Mouse (Mus musculus): ENCODE measurements around the gene Pigt.

Pigt gene

DNA sequence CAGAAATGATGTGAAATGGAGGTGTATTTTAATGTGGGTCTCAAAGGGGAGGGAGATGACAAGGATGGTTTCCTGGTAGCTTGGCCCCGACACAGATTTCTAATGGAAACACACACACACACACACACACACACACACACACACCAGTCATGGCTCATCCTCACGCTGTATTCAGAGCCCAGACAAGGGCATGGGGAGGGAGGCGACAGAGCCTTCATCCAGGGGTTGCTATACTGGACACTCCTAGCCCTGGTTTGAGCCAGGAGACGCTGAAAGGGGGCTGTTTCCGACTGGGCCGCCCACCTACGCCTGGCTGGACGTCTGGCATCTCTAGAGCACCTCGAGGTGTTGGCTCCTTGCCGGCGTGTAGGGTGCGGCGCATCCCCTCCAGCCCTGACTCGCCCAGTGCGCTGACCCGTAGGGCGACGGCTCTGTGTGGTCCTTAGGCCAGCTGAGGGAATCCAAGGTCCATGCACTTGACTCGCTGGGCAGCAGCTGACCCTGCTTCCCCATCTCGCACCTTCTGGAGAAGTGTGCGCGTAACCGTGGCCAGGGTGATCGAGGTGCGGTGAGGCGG lies 11.6 kb upstream of the Pigt start, which contains the start of gene Dbndd2:
Dbndd2 (plus strand) TSS at position 426 of the 577 bp plus-strand sequence.
- intact Hi-C loops (cut with DNase I), result no loop called here

GRCm38 (mm10) chr2:164486258-164487114 lies 10.8 kb upstream of the Pigt start:
- intact Hi-C loops (cut with DNase I), result no loop called here

- intact Hi-C loops (cut with DNase I), result no loop called here
Measured at GRCm38 (mm10) chr2:164487115-164487527, 10.2 kb upstream of the Pigt start.

- intact Hi-C loops (cut with DNase I), result no loop called here
Measured at GRCm38 (mm10) chr2:164487812-164488211, 9.5 kb upstream of the Pigt start.

- intact Hi-C loops (cut with DNase I), result no loop called here
Measured at GRCm38 (mm10) chr2:164494126-164494525, 3.2 kb upstream of the Pigt start.

- intact Hi-C loops (cut with DNase I), result no loop called here
Measured at GRCm38 (mm10) chr2:164496331-164496730, 989 bp upstream of the Pigt start.

GRCm38 (mm10) chr2:164497691-164498268 lies 460 bp downstream of the Pigt start:
- intact Hi-C loops (cut with DNase I), result no loop called here

DNA sequence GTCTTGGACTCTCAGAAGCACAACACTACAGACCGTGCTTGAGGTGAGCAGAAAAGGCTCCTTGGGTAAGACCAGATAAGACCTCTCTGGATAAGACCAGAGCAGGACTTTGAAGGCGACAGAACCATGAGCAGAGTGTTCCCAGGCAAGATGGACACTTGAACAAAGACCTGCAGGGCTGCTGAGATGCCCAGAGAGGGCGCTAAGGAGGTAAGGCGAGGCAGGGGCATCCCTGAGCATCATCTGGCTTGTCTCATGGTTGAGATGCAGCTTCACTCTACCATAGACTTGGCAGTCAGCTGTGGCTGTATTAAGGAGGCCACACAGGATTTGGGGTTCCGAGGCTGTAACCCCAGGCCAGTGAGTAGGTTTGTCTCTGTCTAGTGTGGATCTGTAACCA lies 2.0 kb downstream of the Pigt start:
- intact Hi-C loops (cut with DNase I), result no loop called here

GRCm38 (mm10) chr2:164500511-164500910 lies 3.2 kb downstream of the Pigt start:
- intact Hi-C loops (cut with DNase I), result no loop called here

GRCm38 (mm10) chr2:164504919-164505318 lies 7.6 kb downstream of the Pigt start:
- intact Hi-C loops (cut with DNase I), result no loop called here

- intact Hi-C loops (cut with DNase I), result no loop called here
Measured at GRCm38 (mm10) chr2:164505619-164506347, 8.5 kb downstream of the Pigt start.

DNA sequence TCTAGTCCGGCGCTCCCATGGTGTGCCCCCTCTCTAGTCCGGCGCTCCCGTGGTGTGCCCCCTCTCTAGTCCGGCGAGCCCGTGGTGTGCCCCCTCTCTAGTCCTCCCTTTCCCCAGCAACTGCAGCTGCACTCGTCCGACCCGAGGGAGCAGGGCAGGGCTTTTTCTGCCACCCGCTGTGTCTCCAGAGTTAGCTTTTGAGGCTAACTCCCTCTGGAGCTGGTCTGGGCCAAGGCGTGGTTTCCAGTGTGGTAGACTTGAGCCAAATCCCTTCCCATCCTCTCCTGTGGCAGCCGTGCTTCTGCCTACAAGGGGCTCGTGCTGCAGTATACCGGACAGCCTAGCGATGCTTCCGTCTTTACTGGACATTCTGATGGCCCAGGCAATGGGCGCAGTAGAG lies 10.5 kb downstream of the Pigt start:
- intact Hi-C loops (cut with DNase I), result no loop called here

DNA sequence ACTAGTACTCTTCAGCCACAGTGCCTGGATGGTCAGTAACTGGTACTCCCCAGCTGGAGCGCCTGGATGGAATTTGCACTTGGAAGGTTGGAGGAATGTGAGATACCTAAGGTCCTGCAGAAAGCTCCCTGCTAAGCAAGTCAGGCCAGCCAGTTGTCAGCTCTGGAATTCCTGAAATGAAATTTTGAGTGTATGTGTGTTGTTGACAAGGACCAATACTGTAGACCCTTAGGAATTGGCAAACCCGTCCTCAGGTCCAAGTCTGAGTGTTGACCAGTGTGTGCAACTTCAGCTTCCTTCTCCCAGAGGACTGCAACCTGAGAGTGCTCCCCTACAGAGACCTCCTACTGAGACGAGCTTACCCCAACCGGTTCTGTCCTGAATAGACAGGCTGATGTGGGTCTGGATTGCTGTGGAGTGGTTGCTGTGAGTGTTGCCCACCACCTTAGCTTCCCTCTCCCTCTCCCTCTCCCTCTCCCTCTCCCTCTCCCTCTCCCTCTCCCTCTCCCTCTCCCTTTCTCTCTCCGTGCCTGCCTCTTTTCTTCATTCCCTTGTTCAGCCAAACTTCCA lies 13.4 kb downstream of the Pigt start:
- intact Hi-C loops (cut with DNase I), result no loop called here

DNA sequence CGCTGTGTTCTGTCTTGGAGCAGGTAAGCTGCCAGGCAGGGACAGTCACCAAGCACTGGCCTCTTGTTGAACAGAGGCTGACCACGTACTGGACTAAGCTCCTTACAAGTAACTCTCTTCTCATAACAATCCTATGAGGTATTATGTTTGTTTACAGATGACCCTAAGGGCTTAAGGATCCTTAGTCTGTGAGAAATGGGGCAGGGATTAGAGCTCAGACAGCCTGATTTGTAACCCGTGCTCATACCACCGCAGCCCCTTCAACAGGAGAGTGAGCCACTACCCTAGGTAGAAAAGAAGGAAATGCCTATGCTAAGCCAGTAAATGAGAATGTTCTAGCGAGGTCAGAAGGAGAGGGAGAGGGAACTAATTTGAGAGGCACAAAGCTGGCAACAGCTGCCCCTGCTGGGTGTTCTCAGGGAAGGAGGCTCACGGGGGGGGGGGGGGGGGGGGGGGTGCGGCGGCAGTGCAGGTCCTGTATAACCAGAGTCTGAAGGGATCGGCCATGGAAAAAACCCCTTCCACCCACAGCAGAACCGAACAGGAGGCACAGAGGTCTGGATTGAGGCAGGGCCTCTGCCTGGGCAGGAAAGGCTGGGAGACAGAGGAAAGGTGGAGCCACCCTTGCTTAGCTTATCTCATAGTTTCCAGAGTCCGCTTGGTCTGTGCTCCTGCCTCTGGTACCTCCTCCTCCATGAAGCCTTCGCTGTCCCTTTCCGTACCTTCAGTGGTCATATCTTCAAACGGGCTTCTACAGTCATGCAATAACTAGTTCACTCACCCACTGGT lies 15.0 kb downstream of the Pigt start:
- intact Hi-C loops (cut with DNase I), result no loop called here

DNA sequence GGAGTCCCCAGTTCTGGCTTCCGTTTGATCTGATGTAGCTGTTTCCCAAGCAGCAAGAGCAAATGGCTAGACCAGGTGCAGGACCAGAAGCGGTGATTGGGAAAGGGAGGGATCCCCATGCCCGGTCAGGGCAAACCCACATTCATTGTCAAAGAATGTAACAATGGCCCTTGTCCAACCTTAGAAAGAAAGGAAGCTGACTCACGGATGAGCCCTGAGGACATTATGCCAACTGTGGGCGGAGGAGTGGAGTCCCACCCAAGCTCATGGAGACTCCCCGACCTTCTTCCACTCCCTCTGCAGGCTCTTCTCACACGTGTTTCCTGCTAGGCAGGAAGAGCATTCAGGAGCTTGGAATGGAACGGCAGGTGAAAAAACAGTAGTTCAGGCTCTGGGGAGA lies 16.1 kb downstream of the Pigt start:
- intact Hi-C loops (cut with DNase I), result no loop called here

GRCm38 (mm10) chr2:164514916-164515315 lies 17.6 kb downstream of the Pigt start:
- intact Hi-C loops (cut with DNase I), result loop anchor here (5.0 kb wide), 1 partner anchor 43 kb away; the partner anchor contains the start of gene Trp53tg5

- intact Hi-C loops (cut with DNase I), result loop anchor here (5.0 kb wide), 1 partner anchor 44 kb away; the partner anchor contains the start of gene Trp53tg5
Measured at GRCm38 (mm10) chr2:164515897-164516296, 18.6 kb downstream of the Pigt start.

- intact Hi-C loops (cut with DNase I), result loop anchor here (5.0 kb wide), 1 partner anchor 44 kb away; the partner anchor contains the start of gene Trp53tg5
Measured at GRCm38 (mm10) chr2:164516592-164516991, 19.3 kb downstream of the Pigt start.

GRCm38 (mm10) chr2:164517485-164518221 lies 20.3 kb downstream of the Pigt start:
- intact Hi-C loops (cut with DNase I), result loop anchor here (5.0 kb wide), 1 partner anchor 45 kb away; the partner anchor contains the start of gene Trp53tg5
